29 mouse cellular contexts compared by ENCODE assay signal in the genomic region with DNA sequence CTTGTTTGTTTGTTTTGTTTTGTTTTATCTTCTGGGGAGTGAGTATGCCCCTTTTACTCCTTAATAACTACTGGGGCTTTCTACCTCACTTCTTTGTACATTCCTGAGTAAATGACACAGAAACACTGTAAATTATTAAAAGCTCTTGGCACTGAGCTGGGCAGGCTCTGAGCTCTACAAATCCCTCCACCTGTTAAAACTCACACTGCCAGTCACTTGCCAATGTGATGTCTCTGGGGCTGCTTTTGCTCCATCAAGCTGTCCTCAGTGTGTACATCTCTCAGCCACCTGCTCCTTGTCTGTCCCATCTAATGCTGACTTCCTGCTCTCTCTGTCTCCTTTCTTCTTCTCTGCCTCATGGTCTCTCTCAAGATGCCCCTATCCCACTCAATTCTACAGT.
A peak's percentile ranks its signal among the peaks of the same experiment; 100 is the strongest.
DNase-seq lines count a peak whose midpoint lies in the region; ATAC-seq and TF ChIP-seq lines count a peak whose summit lies in the region.
"Had no signal": no experiment of that assay in that cellular context is flagged by ENCODE, and none has a peak within 500 bp of the region (broad histone marks: within the 10 kb centered on the region; RNA-seq: fewer than 3 reads in every experiment).

No protein-coding gene starts in this region.

- no peak for TF ChIP-seq CTCF in brain, embryonic 14.5 days (IDR thresholded peaks at IDR 0.05; ENCODE audit: borderline replicate concordance, extremely low read depth, insufficient read depth, insufficient read length)

- no peaks in the 10 kb centered on the region for H3K36me3 ChIP-seq in forebrain, embryonic 14.5 days (ENCODE audit: control insufficient read depth, insufficient read depth, low read length)
- no peaks in the 10 kb centered on the region for H3K36me3 ChIP-seq in forebrain, embryonic 10.5 days (replicated peaks)
- no peaks in the 10 kb centered on the region for H3K36me3 ChIP-seq in kidney, embryonic 16.5 days (ENCODE audit: insufficient read depth, low read length)
- H3K36me3 ChIP-seq: embryonic facial prominence, embryonic 10.5 days; embryonic facial prominence, embryonic 15.5 days; limb, embryonic 12.5 days; liver, embryonic 15.5 days; neural tube, embryonic 12.5 days had no signal

- H3K4me3 ChIP-seq in forebrain, embryonic 14.5 days (ENCODE audit: low read depth, low read length) = no peak overlapping the region
- H3K4me3 ChIP-seq in forebrain, embryonic 10.5 days = no peak overlapping the region
- H3K4me3 ChIP-seq in kidney, embryonic 16.5 days (ENCODE audit: low read length) = no peak overlapping the region
- H3K4me3 ChIP-seq: embryonic facial prominence, embryonic 10.5 days; embryonic facial prominence, embryonic 15.5 days; left cerebral cortex, adult 2 months; limb, embryonic 12.5 days; liver, embryonic 15.5 days; myocyte; neural tube, embryonic 12.5 days had no signal

- peak; percentile 32; the same call in 1 of the 2 replicates for ATAC-seq in forebrain, embryonic 14.5 days
- ATAC-seq in kidney, embryonic 16.5 days (ENCODE audit: low FRiP score, low TSS enrichment) = peak; percentile 75
- ATAC-seq: hindbrain, embryonic 16.5 days; midbrain, embryonic 16.5 days; Patski had no signal

- H3K9ac ChIP-seq in forebrain, embryonic 14.5 days (ENCODE audit: low read length) = no peak overlapping the region
- H3K9ac ChIP-seq in kidney, embryonic 16.5 days (replicated peaks; ENCODE audit: low read length) = no peak overlapping the region
- H3K9ac ChIP-seq: embryonic facial prominence, embryonic 15.5 days; limb, embryonic 12.5 days; liver, embryonic 15.5 days; lung, embryonic 14.5 days; neural tube, embryonic 12.5 days had no signal

- no peaks in the 10 kb centered on the region; the same call in 1 of the 2 replicates for H3K4me1 ChIP-seq in forebrain, embryonic 14.5 days (ENCODE audit: control insufficient read depth, insufficient read depth, low read length)
- no peaks in the 10 kb centered on the region for H3K4me1 ChIP-seq in forebrain, embryonic 10.5 days
- H3K4me1 ChIP-seq in kidney, embryonic 16.5 days (ENCODE audit: insufficient read depth, low read length) = 0 out of 2 replicates have a peak, but pooled peaks cover 3% of the 10 kb centered on the region
- H3K4me1 ChIP-seq: embryonic facial prominence, embryonic 10.5 days; embryonic facial prominence, embryonic 15.5 days; limb, embryonic 12.5 days; liver, embryonic 15.5 days; neural tube, embryonic 12.5 days had no signal

- DNase-seq in forebrain, embryonic 14.5 days (ENCODE audit: low spot score) = peak; percentile 14
- DNase-seq in forebrain, embryonic 10.5 days (ENCODE audit: extremely low spot score, low spot score) = no peak
- DNase-seq in brain, embryonic 14.5 days (ENCODE audit: low read depth) = peak; percentile 63
- peak; percentile 20 to 33 for DNase-seq in kidney, postnatal 36 days
- no peak for DNase-seq in lung, postnatal 4 days
- no peak for DNase-seq in layer of hippocampus, postnatal 25 days (ENCODE audit: extremely low spot score in 1 of 2, low spot score in 1 of 2)
- DNase-seq: adrenal gland, postnatal 14 days; cerebellum, adult 18-20 months; cerebellum, postnatal 14 days; gastrocnemius, postnatal 14 days; heart, postnatal 14 days; layer of hippocampus, adult 9-11 months; lung, embryonic 14.5 days; lung, postnatal 14 days; right cerebral cortex, adult 18-20 months; spleen, adult 18-20 months; thymus, postnatal 25 days had no signal

- H3K27ac ChIP-seq in forebrain, embryonic 14.5 days (ENCODE audit: low read depth, low read length) = no peak overlapping the region
- no peak overlapping the region for H3K27ac ChIP-seq in forebrain, embryonic 10.5 days
- H3K27ac ChIP-seq in kidney, embryonic 16.5 days (ENCODE audit: low read length) = no peak overlapping the region
- H3K27ac ChIP-seq: embryonic facial prominence, embryonic 10.5 days; embryonic facial prominence, embryonic 15.5 days; left cerebral cortex, adult 2 months; limb, embryonic 12.5 days; liver, embryonic 15.5 days; neural tube, embryonic 12.5 days had no signal

- H3K4me2 ChIP-seq in forebrain, embryonic 14.5 days (ENCODE audit: low read length) = no peak overlapping the region
- no peak overlapping the region for H3K4me2 ChIP-seq in kidney, embryonic 16.5 days (replicated peaks; ENCODE audit: low read depth, low read length)
- H3K4me2 ChIP-seq: embryonic facial prominence, embryonic 15.5 days; limb, embryonic 12.5 days; liver, embryonic 15.5 days; lung, embryonic 14.5 days; midbrain, embryonic 11.5 days; neural tube, embryonic 12.5 days had no signal

- H3K9me3 ChIP-seq in forebrain, embryonic 14.5 days (replicated peaks; ENCODE audit: control insufficient read depth, low read length) = no peaks in the 10 kb centered on the region
- no peaks in the 10 kb centered on the region for H3K9me3 ChIP-seq in forebrain, embryonic 10.5 days
- no peaks in the 10 kb centered on the region for H3K9me3 ChIP-seq in kidney, embryonic 16.5 days (ENCODE audit: low read length)
- H3K9me3 ChIP-seq: embryonic facial prominence, embryonic 10.5 days; embryonic facial prominence, embryonic 15.5 days; limb, embryonic 12.5 days; liver, embryonic 15.5 days; neural tube, embryonic 12.5 days had no signal

- no peak for TF ChIP-seq POLR2A in brain, embryonic 14.5 days (IDR thresholded peaks at IDR 0.05; ENCODE audit: borderline replicate concordance, extremely low read depth, insufficient read depth, insufficient read length, poor library complexity, severe bottlenecking)

- no peaks in the 10 kb centered on the region for H3K27me3 ChIP-seq in forebrain, embryonic 14.5 days (replicated peaks; ENCODE audit: control insufficient read depth, insufficient read depth, low read length)
- H3K27me3 ChIP-seq in forebrain, embryonic 10.5 days (ENCODE audit: poor library complexity, severe bottlenecking) = no peaks in the 10 kb centered on the region
- H3K27me3 ChIP-seq in kidney, embryonic 16.5 days (ENCODE audit: insufficient read depth, low read length) = no peaks in the 10 kb centered on the region
- H3K27me3 ChIP-seq: embryonic facial prominence, embryonic 15.5 days; limb, embryonic 12.5 days; liver, embryonic 15.5 days; neural tube, embryonic 12.5 days; Patski had no signal

Comparison
In these comparisons a context has a peak if more than half of its experiments do, and no peak if none do; other contexts are left out.
1. DNase-seq: peak in forebrain, embryonic 14.5 days (single experiment), brain, embryonic 14.5 days (single experiment) and kidney, postnatal 36 days (2 of 2); none in forebrain, embryonic 10.5 days (single experiment), lung, postnatal 4 days (0 of 2) and layer of hippocampus, postnatal 25 days (0 of 2).